Mouse (Mus musculus): ENCODE measurements around the gene 9630041A04Rik. TPM values are rescaled to one million over a fixed set of nuclear protein-coding genes. Genes with fewer than 3 reads are reported as not detected.

9630041A04Rik gene
- total and polyA plus RNA-seq, 2 experiments from 2014 or later, result 0.24 TPM; not detected in 1

DNA sequence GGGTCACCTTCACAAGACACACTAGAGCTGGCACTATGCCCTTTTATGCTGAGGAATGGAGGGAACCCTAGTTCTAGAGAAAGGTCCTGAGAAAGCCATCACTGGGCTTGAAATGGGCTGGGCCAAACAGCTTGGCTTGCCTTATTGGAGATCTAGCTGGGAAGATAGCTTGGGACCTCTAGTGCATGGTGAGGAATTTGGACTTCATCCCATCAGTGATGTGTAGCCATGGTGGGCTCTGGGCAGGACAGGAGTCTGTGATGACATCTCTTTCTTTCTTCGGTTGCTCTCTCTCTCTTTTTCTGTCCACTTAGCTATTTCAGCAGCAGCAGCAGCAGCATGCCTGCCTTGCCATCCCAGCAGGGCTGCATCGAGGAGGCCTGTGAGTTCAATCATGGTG lies 53.4 kb downstream of the 9630041A04Rik start:
- H3K4me3 ChIP-seq (ENCODE audit: low read length), result no peak overlapping the region
- no peak overlapping the region for H3K4me2 ChIP-seq (ENCODE audit: low read depth, low read length)
- no peaks in the 10 kb centered on the region for H3K36me3 ChIP-seq (ENCODE audit: insufficient read depth, low read length)
- no peak overlapping the region for H3K9ac ChIP-seq (replicated peaks; ENCODE audit: low read length)
- no peak for ATAC-seq
- WGBS, result 77% methylated on average over 2 of the region's 2 CpGs
- no peak for TF ChIP-seq CTCF (IDR thresholded peaks at IDR 0.05; ENCODE audit: low read depth)
- H3K9me3 ChIP-seq (ENCODE audit: low read length), result no peaks in the 10 kb centered on the region
- no peak for DNase-seq (ENCODE audit: low spot score)
- H3K27me3 ChIP-seq (ENCODE audit: insufficient read depth, low read length), result no peaks in the 10 kb centered on the region
- H3K4me1 ChIP-seq (ENCODE audit: insufficient read depth, low read length), result peaks cover 4% of the 10 kb centered on the region; the same call in 1 of the 2 replicates
- no peak overlapping the region for H3K27ac ChIP-seq

DNA sequence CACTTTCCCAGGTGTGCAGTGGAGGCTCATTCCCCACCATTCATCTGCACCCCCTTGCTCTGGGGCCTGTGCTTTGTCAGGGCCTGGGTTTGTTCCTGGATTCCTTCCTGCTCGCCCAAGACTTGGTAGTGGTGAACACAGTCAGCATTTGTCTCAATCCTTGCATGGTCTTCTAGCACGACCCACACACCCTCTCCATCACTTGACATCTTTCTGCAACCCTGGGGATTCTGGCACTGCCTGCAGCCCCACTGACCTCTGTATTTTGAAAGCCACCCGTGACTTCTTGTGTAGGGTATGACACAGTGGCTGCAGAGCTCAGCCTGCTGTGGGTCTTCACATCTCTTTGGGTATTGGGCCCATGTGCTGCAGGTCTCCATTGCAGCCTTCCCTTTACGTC lies 57.1 kb downstream of the 9630041A04Rik start:
- H3K9me3 ChIP-seq (ENCODE audit: low read length), result no peaks in the 10 kb centered on the region
- ATAC-seq (no peak), DNase-seq (ENCODE audit: low spot score) (no peak)
- no peak for TF ChIP-seq CTCF (IDR thresholded peaks at IDR 0.05; ENCODE audit: low read depth)
- WGBS, result 85% methylated on average over 4 of the region's 4 CpGs
- no peaks in the 10 kb centered on the region for H3K36me3 ChIP-seq (ENCODE audit: insufficient read depth, low read length)
- H3K27ac ChIP-seq, result no peak overlapping the region
- no peaks in the 10 kb centered on the region for H3K27me3 ChIP-seq (ENCODE audit: insufficient read depth, low read length)
- H3K4me1 ChIP-seq (ENCODE audit: insufficient read depth, low read length), result no peaks in the 10 kb centered on the region
- H3K4me2 ChIP-seq (ENCODE audit: low read depth, low read length), result no peak overlapping the region
- no peak overlapping the region for H3K4me3 ChIP-seq (ENCODE audit: low read length)
- no peak overlapping the region for H3K9ac ChIP-seq (replicated peaks; ENCODE audit: low read length)

GRCm38 (mm10) chr9:101919324-101919723 lies 57.7 kb downstream of the 9630041A04Rik start:
- no peaks in the 10 kb centered on the region for H3K36me3 ChIP-seq (ENCODE audit: insufficient read depth, low read length)
- H3K4me1 ChIP-seq (ENCODE audit: insufficient read depth, low read length), result no peaks in the 10 kb centered on the region
- no peak overlapping the region for H3K4me3 ChIP-seq (ENCODE audit: low read length)
- H3K4me2 ChIP-seq (ENCODE audit: low read depth, low read length), result no peak overlapping the region
- ATAC-seq (no peak), DNase-seq (ENCODE audit: low spot score) (no peak)
- no peak for TF ChIP-seq CTCF (IDR thresholded peaks at IDR 0.05; ENCODE audit: low read depth)
- H3K27me3 ChIP-seq (ENCODE audit: insufficient read depth, low read length), result no peaks in the 10 kb centered on the region
- no peak overlapping the region for H3K9ac ChIP-seq (replicated peaks; ENCODE audit: low read length)
- no peaks in the 10 kb centered on the region for H3K9me3 ChIP-seq (ENCODE audit: low read length)
- WGBS, result 78% methylated on average over 5 of the region's 5 CpGs
- H3K27ac ChIP-seq, result no peak overlapping the region

- no peak for ATAC-seq
- Histone ChIP-seq H3K27ac (no peak overlapping the region), H3K36me3 (ENCODE audit: insufficient read depth, low read length) (no peaks in the 10 kb centered on the region), H3K4me3 (ENCODE audit: low read length) (no peak overlapping the region), H3K4me1 (ENCODE audit: insufficient read depth, low read length) (no peaks in the 10 kb centered on the region), H3K27me3 (ENCODE audit: insufficient read depth, low read length) (no peaks in the 10 kb centered on the region), H3K9ac (replicated peaks; ENCODE audit: low read length) (no peak overlapping the region), H3K9me3 (ENCODE audit: low read length) (no peaks in the 10 kb centered on the region), H3K4me2 (ENCODE audit: low read depth, low read length) (no peak overlapping the region)
- WGBS, result 78% methylated on average over 4 of the region's 4 CpGs
- DNase-seq (ENCODE audit: low spot score), result no peak
- TF ChIP-seq CTCF (IDR thresholded peaks at IDR 0.05; ENCODE audit: low read depth), result no peak
Observed at GRCm38 (mm10) chr9:101922846-101923245, 61.2 kb downstream of the 9630041A04Rik start.

- no peak for TF ChIP-seq CTCF (IDR thresholded peaks at IDR 0.05; ENCODE audit: low read depth)
- H3K9ac ChIP-seq (replicated peaks; ENCODE audit: low read length), result no peak overlapping the region
- H3K9me3 ChIP-seq (ENCODE audit: low read length), result no peaks in the 10 kb centered on the region
- no peaks in the 10 kb centered on the region for H3K27me3 ChIP-seq (ENCODE audit: insufficient read depth, low read length)
- no peak overlapping the region for H3K4me2 ChIP-seq (ENCODE audit: low read depth, low read length)
- no peaks in the 10 kb centered on the region for H3K4me1 ChIP-seq (ENCODE audit: insufficient read depth, low read length)
- ATAC-seq (no peak), DNase-seq (ENCODE audit: low spot score) (no peak)
- H3K4me3 ChIP-seq (ENCODE audit: low read length), result no peak overlapping the region
- WGBS, result 75% methylated on average over 4 of the region's 4 CpGs
- no peak overlapping the region for H3K27ac ChIP-seq
- no peaks in the 10 kb centered on the region for H3K36me3 ChIP-seq (ENCODE audit: insufficient read depth, low read length)
Observed at GRCm38 (mm10) chr9:101924829-101925228, 63.2 kb downstream of the 9630041A04Rik start.

GRCm38 (mm10) chr9:101933946-101934573 lies 72.4 kb downstream of the 9630041A04Rik start:
- H3K4me1 ChIP-seq (ENCODE audit: insufficient read depth, low read length), result peaks cover 10% of the 10 kb centered on the region; the same call in 1 of the 2 replicates
- no peaks in the 10 kb centered on the region for H3K36me3 ChIP-seq (ENCODE audit: insufficient read depth, low read length)
- no peak for TF ChIP-seq CTCF (IDR thresholded peaks at IDR 0.05; ENCODE audit: low read depth)
- WGBS, result 37% methylated on average over 8 of the region's 8 CpGs
- no peak overlapping the region for H3K4me2 ChIP-seq (ENCODE audit: low read depth, low read length)
- H3K27me3 ChIP-seq (ENCODE audit: insufficient read depth, low read length), result no peaks in the 10 kb centered on the region
- no peak overlapping the region for H3K27ac ChIP-seq
- DNase-seq (ENCODE audit: low spot score) (peak; percentile 50), ATAC-seq (no peak)
- H3K9ac ChIP-seq (replicated peaks; ENCODE audit: low read length), result no peak overlapping the region
- no peak overlapping the region for H3K4me3 ChIP-seq (ENCODE audit: low read length)
- H3K9me3 ChIP-seq (ENCODE audit: low read length), result no peaks in the 10 kb centered on the region

- H3K9me3 ChIP-seq (ENCODE audit: low read length), result no peaks in the 10 kb centered on the region
- no peak overlapping the region for H3K4me2 ChIP-seq (ENCODE audit: low read depth, low read length)
- H3K4me3 ChIP-seq (ENCODE audit: low read length), result no peak overlapping the region
- H3K9ac ChIP-seq (replicated peaks; ENCODE audit: low read length), result no peak overlapping the region
- H3K27ac ChIP-seq, result no peak overlapping the region
- H3K27me3 ChIP-seq (ENCODE audit: insufficient read depth, low read length), result no peaks in the 10 kb centered on the region
- TF ChIP-seq CTCF (IDR thresholded peaks at IDR 0.05; ENCODE audit: low read depth), result no peak
- peak; percentile 22; the same call in 1 of the 2 replicates for ATAC-seq
- peak; percentile 27 for DNase-seq (ENCODE audit: low spot score)
- WGBS, result 30% methylated on average over 8 of the region's 8 CpGs
- H3K36me3 ChIP-seq (ENCODE audit: insufficient read depth, low read length), result no peaks in the 10 kb centered on the region
- peaks cover 11% of the 10 kb centered on the region; the same call in 1 of the 2 replicates for H3K4me1 ChIP-seq (ENCODE audit: insufficient read depth, low read length)
Observed at GRCm38 (mm10) chr9:101934887-101935286, 73.2 kb downstream of the 9630041A04Rik start.

Measured in hindbrain, postnatal 0 days (tissue).